Mouse (Mus musculus) large intestine, adult 2 months (tissue): ENCODE measurements around the gene Dnmbp. TPM values are rescaled to one million over a fixed set of nuclear protein-coding genes. Genes with fewer than 3 reads are reported as not detected.
"Not testable (repeated sequence)": the region's sequence is repeated elsewhere in the genome, so short reads cannot be mapped to it uniquely, and the experiment has no call there.

Experiments used
- DNase-seq: peaks from one replicate; pipeline ENCODE4 v3.0.0-alpha.2; 2012; ENCODE audit warnings: low read depth, low spot score
- WGBS: fragments of 180-500 bp; shearing (Covaris S2); methylation state at CpG from one replicate; pipeline ENCODE4 v1.1.7; 2018; 5-methylcytosine and 5-hydroxymethylcytosine counted together
- polyA plus RNA-seq: library from polyadenylated mRNA; depleted of rRNA; stranded (reverse); fragments of >200 nt; gene quantifications from 2 replicates; pipeline ENCODE4 v1.2.3, GENCODE M21; 2012

The Dnmbp gene
- polyA plus RNA-seq, 1 experiment: 42.1 TPM

DNA sequence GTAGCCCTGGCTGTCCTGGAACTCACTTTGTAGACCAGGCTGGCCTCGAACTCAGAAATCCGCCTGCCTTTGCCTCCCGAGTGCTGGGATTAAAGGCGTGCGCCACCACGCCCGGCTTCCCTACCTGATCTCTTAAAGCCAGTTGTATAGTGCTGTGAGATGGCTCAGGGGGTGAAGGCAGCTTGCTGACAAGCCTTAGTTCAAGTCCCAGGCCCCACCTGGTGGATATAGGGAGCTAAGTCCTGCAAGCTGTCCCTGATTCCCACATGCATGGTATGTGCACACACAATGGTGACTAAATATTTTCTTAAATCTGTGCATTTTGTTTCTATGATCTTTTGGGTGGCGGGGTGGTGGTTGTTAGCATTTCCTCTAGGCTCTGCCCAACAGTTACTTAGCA lies 12.9 kb upstream of the Dnmbp start:
- WGBS: 82% methylated on average over 8 of the region's 8 CpGs
- DNase-seq: not testable (repeated sequence)

- no peak for DNase-seq
- 10% methylated on average over 12 of the region's 12 CpGs for WGBS
These were observed 9.3 kb upstream of the Dnmbp start for GRCm38 (mm10) chr19:43949111-43949810.

- WGBS: 91% methylated on average over 8 of the region's 8 CpGs
- DNase-seq: no peak
These were observed 4.6 kb upstream of the Dnmbp start for GRCm38 (mm10) chr19:43944566-43944965.

GRCm38 (mm10) chr19:43943076-43943475 lies 3.1 kb upstream of the Dnmbp start:
- DNase-seq: no peak
- 53% methylated on average over 16 of the region's 16 CpGs for WGBS

GRCm38 (mm10) chr19:43939171-43939768 lies 721 bp downstream of the Dnmbp start:
- no peak for DNase-seq
- WGBS: 18% methylated on average over 16 of the region's 16 CpGs

DNA sequence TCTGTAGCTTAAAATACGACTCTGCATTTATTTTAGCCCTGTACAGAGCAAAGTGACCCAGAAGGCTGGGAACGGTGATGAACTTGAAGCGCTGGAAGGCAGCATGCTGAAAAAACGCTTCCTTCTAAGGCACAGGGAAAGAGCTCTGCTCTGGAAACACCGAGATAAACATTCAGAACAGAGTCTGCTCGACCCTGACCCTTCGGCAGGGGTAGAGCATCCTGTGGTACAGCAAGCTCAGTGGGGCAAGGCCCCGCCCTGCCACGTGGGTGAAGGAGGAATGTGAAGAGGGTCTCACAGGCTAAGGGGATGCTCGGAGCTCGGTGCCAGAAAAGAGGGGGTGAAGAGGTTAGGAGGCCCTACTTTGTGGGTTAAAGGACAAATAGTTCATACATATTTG lies 1.6 kb downstream of the Dnmbp start:
- no peak for DNase-seq
- WGBS: 47% methylated on average over 11 of the region's 11 CpGs

DNA sequence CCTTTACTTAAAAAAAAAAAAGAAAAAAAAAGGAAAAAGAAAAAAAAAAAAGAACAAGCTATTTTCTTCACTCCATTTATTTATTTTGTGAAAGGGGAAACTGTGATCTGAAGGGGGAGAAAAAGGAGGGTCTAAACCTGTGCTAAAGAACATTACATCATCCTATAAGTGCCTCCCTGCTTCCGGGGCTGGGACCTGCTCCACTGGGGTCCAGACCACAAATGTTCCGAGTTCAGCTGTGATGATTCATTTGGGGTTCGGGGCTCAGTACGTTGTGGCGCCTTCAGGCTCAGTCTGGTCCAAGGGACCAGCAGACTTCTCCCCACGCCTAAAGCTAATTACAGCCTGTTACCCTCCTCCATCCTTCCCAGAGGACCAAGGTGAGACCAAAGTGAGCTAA lies 9.1 kb downstream of the Dnmbp start:
- WGBS: 88% methylated on average over 6 of the region's 6 CpGs
- DNase-seq: no peak

DNA sequence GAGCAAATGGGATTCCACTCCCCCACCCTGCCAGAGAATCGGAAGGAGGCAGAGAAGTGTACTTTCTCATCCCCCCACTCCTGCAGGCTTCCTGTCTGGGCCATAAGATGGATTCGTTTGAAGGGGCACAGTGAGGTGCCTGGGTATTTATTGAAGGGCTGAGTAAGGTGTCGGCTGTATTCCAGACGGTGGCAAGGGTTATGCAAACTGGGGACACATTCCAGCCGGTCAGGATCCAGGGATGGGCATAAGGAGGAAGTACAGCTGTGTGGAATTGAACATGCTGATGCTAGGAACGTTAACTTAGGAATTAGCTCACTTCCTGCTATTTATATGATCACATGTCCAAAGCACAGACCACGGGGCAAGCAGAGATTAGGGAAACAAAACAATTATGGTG lies 9.6 kb downstream of the Dnmbp start:
- no peak for DNase-seq
- WGBS: 18% methylated on average over 7 of the region's 7 CpGs

DNA sequence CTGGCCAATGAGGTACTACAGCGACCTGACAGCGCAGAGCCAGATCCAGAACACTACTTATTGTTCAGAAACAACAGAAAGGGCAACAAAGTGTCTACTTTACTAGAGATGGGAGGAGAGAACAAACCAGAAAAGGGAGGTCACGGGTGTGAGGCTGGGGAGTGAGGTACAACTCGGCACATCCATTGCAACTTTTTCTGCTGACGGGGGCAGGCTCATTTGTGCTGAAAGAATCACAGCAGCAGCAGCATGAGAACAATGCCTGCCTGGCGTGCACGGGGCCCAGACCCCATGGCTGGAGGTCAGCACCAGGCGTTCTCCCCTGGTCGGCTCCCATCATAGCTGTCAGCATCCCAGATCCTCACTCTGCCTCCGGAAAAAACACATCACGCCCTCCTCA lies 10.1 kb downstream of the Dnmbp start:
- whole genome bisulfite sequencing: 74% methylated on average over 11 of the region's 11 CpGs
- DNase-seq: no peak

GRCm38 (mm10) chr19:43927967-43928366 lies 12.0 kb downstream of the Dnmbp start:
- WGBS: 67% methylated on average over 5 of the region's 5 CpGs
- DNase-seq: no peak

DNA sequence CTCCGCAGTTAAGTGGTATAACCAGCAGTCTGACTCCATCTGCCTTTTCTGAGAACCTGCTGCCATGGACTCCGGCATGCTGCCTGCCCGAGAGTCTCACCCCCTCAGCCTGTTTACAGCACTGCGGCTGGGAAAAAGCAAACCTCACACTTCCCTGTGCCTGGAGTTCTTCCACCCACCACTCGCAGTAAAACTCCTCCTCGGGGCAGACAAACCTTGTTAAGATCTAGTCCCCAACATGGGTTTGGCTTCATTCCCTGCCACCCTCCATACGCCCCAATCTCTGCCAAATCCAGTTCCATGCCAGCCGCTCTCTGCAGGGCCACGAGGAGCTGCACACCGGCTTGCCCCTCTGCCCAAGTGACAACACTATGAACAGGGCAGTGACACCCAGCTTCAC lies 12.9 kb downstream of the Dnmbp start:
- no peak for DNase-seq
- WGBS: 49% methylated on average over 10 of the region's 10 CpGs

DNA sequence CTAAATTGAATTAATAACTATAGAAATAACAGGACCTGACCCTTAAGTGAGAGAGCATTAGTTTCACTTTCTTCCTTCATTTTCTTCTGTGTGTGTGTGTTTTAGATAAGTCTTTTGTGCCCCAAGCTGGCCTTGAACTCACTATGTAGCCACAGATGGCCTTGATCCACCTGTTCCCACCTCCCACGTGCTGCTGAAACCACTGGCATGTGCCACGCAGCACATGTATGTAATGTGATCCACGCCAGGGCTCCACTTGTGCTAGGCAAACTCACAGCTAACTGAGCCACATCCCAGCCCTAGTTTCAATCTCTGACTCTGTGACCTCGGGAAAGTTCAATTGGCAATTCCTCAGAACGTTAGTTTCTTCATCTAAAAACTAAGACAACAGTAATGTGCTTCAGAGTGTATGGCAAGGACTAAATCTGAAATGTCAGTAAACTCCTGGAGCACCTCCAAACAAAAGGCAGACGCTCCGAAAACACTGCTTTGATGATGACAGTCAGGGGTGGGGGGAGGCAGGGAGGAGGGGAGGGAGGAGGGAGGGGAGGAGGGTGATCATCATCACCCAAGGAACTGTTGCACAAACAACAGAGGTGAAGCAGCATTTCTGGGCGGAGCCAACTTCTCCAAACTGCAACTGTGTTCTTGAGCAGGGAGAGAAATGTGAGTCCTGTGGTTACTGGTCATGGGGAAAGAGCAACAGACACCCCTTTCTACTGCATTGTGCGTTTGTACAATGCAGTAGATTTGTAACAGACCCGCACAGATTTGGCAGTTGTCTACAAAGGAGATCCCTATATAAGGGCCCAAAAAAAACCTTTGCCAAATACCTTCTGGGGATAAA lies 13.6 kb downstream of the Dnmbp start:
- WGBS: 67% methylated on average over 10 of the region's 10 CpGs
- no peak for DNase-seq

GRCm38 (mm10) chr19:43924361-43924760 lies 15.6 kb downstream of the Dnmbp start:
- 73% methylated on average over 8 of the region's 8 CpGs for WGBS
- DNase-seq: no peak

DNA sequence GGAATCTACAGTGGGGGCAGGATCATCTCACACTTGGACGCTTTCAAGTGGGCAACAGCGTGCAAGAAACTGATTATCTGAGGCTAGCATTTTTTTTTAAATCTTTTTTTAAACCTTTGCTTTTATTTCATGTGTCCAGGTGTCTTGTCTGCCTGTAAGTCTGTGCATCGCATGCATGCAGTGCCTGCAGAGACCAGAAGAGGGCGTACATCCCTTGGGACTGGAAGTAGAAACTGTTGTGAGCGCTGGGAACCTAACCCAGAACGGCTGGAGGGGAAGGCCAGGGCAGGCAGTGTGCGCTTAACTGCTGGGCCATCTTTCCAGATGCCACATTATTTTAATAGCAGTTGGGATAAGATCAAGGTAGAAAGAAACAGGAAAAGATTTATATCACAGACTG lies 17.0 kb downstream of the Dnmbp start:
- 95% methylated on average over 7 of the region's 7 CpGs for WGBS
- DNase-seq: no peak

GRCm38 (mm10) chr19:43921410-43921809 lies 18.6 kb downstream of the Dnmbp start:
- 21% methylated on average over 13 of the region's 13 CpGs for whole genome bisulfite sequencing
- DNase-seq: no peak

DNA sequence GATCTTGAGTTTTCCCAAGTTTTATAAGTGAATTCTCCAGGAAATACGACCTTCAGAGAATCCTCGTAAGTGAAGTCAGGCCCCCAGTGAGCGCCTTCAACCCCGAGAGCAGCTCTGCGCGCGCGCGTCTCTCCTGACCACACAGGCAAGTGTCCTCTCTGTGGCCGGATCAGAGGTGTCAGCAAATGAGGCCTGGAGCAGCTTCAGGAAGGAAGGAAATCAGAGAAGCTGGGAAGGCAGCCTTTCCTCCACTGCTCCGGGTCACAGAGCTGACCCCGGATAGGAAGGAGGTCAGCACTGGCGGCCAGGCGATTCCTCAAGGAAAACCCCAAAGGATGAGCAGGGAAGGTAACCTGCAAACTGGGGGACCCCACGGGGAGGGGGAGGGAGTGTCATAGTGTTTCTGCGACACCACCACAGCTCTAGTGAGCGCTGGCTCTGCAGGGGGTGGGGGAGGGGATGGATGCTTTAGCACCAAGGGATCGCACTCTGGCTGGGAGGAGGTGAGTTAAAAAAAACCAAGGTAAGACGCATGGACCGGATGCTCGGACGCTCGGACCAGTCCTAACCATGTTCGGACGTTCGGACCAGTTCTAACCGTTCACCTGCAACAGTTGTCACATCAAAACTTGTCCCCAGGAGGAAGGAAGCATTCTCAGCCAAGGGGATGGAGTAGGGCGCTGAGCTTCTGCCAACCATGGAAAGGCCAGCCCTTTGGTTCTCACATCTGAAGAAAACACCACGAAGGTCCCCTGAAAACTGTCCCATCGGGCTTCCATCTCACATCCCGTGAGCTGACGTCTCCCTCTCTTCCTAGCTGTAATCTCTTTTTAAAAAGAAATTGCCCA lies 19.3 kb downstream of the Dnmbp start:
- no peak for DNase-seq
- 69% methylated on average over 32 of the region's 32 CpGs for WGBS

GRCm38 (mm10) chr19:43919841-43920240 lies 20.1 kb downstream of the Dnmbp start:
- WGBS: 86% methylated on average over 4 of the region's 4 CpGs
- DNase-seq: no peak

DNA sequence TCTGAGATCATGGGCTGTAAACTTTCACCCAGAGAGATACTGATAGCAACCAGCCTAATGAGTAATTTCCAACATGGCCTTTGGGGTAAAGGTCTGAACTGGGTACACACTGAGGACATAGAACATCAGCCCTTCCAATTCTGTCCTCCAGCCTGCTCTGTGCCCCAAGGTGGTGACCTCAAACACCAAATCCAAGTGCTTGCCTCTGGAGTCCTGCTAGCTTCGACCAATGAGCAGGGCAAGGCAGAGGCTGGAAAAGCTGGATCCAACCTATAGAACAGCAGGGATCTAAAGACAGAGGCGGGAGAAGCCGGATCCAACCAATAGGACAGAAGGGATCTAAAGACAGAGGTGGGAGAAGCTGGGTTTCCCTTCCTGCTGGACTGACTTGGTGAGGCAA lies 21.2 kb downstream of the Dnmbp start:
- no peak for DNase-seq

GRCm38 (mm10) chr19:43917763-43918162 lies 22.2 kb downstream of the Dnmbp start:
- 82% methylated on average over 6 of the region's 6 CpGs for WGBS
- DNase-seq: no peak

More for the DNA sequence above, 21.2 kb downstream of the Dnmbp start:
- 95% methylated on average over 3 of the region's 3 CpGs for WGBS

- WGBS: 48% methylated on average over 2 of the region's 2 CpGs
- no peak for DNase-seq
These were observed 22.6 kb downstream of the Dnmbp start for GRCm38 (mm10) chr19:43917406-43917691.
